Mouse (Mus musculus) forebrain, embryonic 10.5 days (tissue): ENCODE data around the gene Dixdc1. TPM values are rescaled to one million over a fixed set of nuclear protein-coding genes. Genes with fewer than 3 reads are reported as not detected.

Source experiments
- DNase-seq: peaks from one replicate; pipeline ENCODE4 v3.0.0-alpha.2; 2017; ENCODE audit warnings: low spot score; ENCODE audit errors: extremely low spot score
- H3K27ac ChIP-seq: fragments of 300-500 bp; sonication (generic); 2 replicates; pipeline ENCODE4 v1.5.1; 2016; ENCODE audit warnings: mild to moderate bottlenecking
- H3K27me3 ChIP-seq: fragments of 300-500 bp; sonication (generic); 2 replicates; pipeline ENCODE4 v1.6.1; 2016; ENCODE audit warnings: mild to moderate bottlenecking; ENCODE audit not compliant: poor library complexity, severe bottlenecking
- H3K36me3 ChIP-seq: fragments of 300-500 bp; sonication (generic); replicated peaks from 2 replicates; pipeline ENCODE4 v1.6.1; 2016; ENCODE audit warnings: mild to moderate bottlenecking, moderate library complexity
- H3K4me1 ChIP-seq: fragments of 300-500 bp; sonication (generic); 2 replicates; pipeline ENCODE4 v1.6.1; 2016
- H3K4me3 ChIP-seq: fragments of 300-500 bp; sonication (generic); 2 replicates; pipeline ENCODE4 v1.5.1; 2016; ENCODE audit warnings: mild to moderate bottlenecking, moderate library complexity
- H3K9me3 ChIP-seq: fragments of 300-500 bp; sonication (generic); 2 replicates; pipeline ENCODE4 v1.6.1; 2016; ENCODE audit warnings: mild to moderate bottlenecking, moderate library complexity
- WGBS: fragments of 180-500 bp; shearing (Covaris S2); methylation state at CpG from one replicate; pipeline ENCODE4 v1.1.7; 2016; 5-methylcytosine and 5-hydroxymethylcytosine counted together
- polyA plus RNA-seq: library from polyadenylated mRNA; unstranded; fragments of >200 nt; fragmentation: Nextera tagmentation; extraction: Ambion mirVana; gene quantifications from 2 replicates; pipeline ENCODE4 v1.2.1, GENCODE M21; 2016

The Dixdc1 gene
- polyA plus RNA-seq, 1 experiment from 2014 or later, result 22.2 TPM

- Histone ChIP-seq H3K4me1 (no peaks in the 10 kb centered on the region), H3K27ac (no peak overlapping the region), H3K4me3 (no peak overlapping the region), H3K9me3 (no peaks in the 10 kb centered on the region), H3K36me3 (peaks cover 31% of the 10 kb centered on the region), H3K27me3 (no peaks in the 10 kb centered on the region)
- no peak for DNase-seq
- 82% methylated on average over 4 of the region's 4 CpGs for WGBS
Observed at GRCm38 (mm10) chr9:50711337-50711736, 28.0 kb downstream of the Dixdc1 start.

GRCm38 (mm10) chr9:50709108-50709507 is 30.2 kb downstream of the Dixdc1 start:
- Histone ChIP-seq H3K27ac (no peak overlapping the region), H3K27me3 (no peaks in the 10 kb centered on the region), H3K4me1 (peaks cover 11% of the 10 kb centered on the region; the same call in 1 of the 2 replicates), H3K4me3 (no peak overlapping the region), H3K36me3 (peaks cover 24% of the 10 kb centered on the region), H3K9me3 (no peaks in the 10 kb centered on the region)
- WGBS, result 32% methylated on average over 2 of the region's 2 CpGs
- no peak for DNase-seq

GRCm38 (mm10) chr9:50704907-50705306 is 34.4 kb downstream of the Dixdc1 start:
- peaks cover 43% of the 10 kb centered on the region for H3K36me3 ChIP-seq
- DNase-seq, result no peak
- 62% methylated on average over 6 of the region's 6 CpGs for WGBS
- H3K27ac ChIP-seq, result no peak overlapping the region
- H3K4me3 ChIP-seq, result no peak overlapping the region
- peaks cover 11% of the 10 kb centered on the region; the same call in 1 of the 2 replicates for H3K4me1 ChIP-seq
- H3K9me3 ChIP-seq, result no peaks in the 10 kb centered on the region
- peaks cover 22% of the 10 kb centered on the region for H3K27me3 ChIP-seq

GRCm38 (mm10) chr9:50700921-50701691 is 38.2 kb downstream of the Dixdc1 start:
- DNase-seq, result no peak
- Histone ChIP-seq H3K4me3 (no peak overlapping the region), H3K36me3 (peaks cover 32% of the 10 kb centered on the region), H3K9me3 (no peaks in the 10 kb centered on the region), H3K27ac (no peak overlapping the region), H3K27me3 (peaks cover 36% of the 10 kb centered on the region), H3K4me1 (peaks cover 46% of the 10 kb centered on the region)
- WGBS, result 71% methylated on average over 11 of the region's 11 CpGs

- H3K9me3 ChIP-seq, result no peaks in the 10 kb centered on the region
- H3K4me1 ChIP-seq, result peaks cover 41% of the 10 kb centered on the region
- DNase-seq, result peak; percentile 53
- H3K4me3 ChIP-seq, result peak overlapping the region; percentile 66
- peaks cover 46% of the 10 kb centered on the region for H3K27me3 ChIP-seq
- H3K27ac ChIP-seq, result peak overlapping the region; percentile 74
- 1% methylated on average over 66 of the region's 70 CpGs for WGBS
- H3K36me3 ChIP-seq, result peaks cover 42% of the 10 kb centered on the region
Observed at GRCm38 (mm10) chr9:50698418-50699409, 40.6 kb downstream of the Dixdc1 start.

- peak; percentile 67 for DNase-seq
- H3K27me3 ChIP-seq, result peaks cover 46% of the 10 kb centered on the region
- H3K4me1 ChIP-seq, result peaks cover 51% of the 10 kb centered on the region
- no peaks in the 10 kb centered on the region for H3K9me3 ChIP-seq
- peak overlapping the region; percentile 79 for H3K27ac ChIP-seq
- peaks cover 39% of the 10 kb centered on the region for H3K36me3 ChIP-seq
- 3% methylated on average over 12 of the region's 12 CpGs for WGBS
- peak overlapping the region; percentile 66 for H3K4me3 ChIP-seq
Observed at GRCm38 (mm10) chr9:50697706-50698041, 41.6 kb downstream of the Dixdc1 start.

GRCm38 (mm10) chr9:50696851-50697705 is 42.2 kb downstream of the Dixdc1 start:
- H3K27ac ChIP-seq, result peak overlapping the region; percentile 79
- WGBS, result 45% methylated on average over 12 of the region's 12 CpGs
- no peaks in the 10 kb centered on the region for H3K9me3 ChIP-seq
- no peak for DNase-seq
- H3K4me1 ChIP-seq, result peaks cover 57% of the 10 kb centered on the region
- peaks cover 46% of the 10 kb centered on the region for H3K27me3 ChIP-seq
- H3K4me3 ChIP-seq, result peak overlapping the region; percentile 66
- H3K36me3 ChIP-seq, result peaks cover 38% of the 10 kb centered on the region

GRCm38 (mm10) chr9:50695153-50695552 is 44.2 kb downstream of the Dixdc1 start:
- H3K27ac ChIP-seq, result no peak overlapping the region
- H3K9me3 ChIP-seq, result no peaks in the 10 kb centered on the region
- WGBS, result 87% methylated on average over 6 of the region's 6 CpGs
- DNase-seq, result no peak
- H3K4me1 ChIP-seq, result peaks cover 59% of the 10 kb centered on the region
- H3K27me3 ChIP-seq, result peaks cover 26% of the 10 kb centered on the region
- H3K36me3 ChIP-seq, result peaks cover 26% of the 10 kb centered on the region
- H3K4me3 ChIP-seq, result no peak overlapping the region

GRCm38 (mm10) chr9:50693631-50694030 is 45.7 kb downstream of the Dixdc1 start:
- Histone ChIP-seq H3K36me3 (peaks cover 37% of the 10 kb centered on the region), H3K4me1 (peaks cover 49% of the 10 kb centered on the region), H3K27ac (no peak overlapping the region), H3K4me3 (no peak overlapping the region), H3K9me3 (no peaks in the 10 kb centered on the region), H3K27me3 (peaks cover 13% of the 10 kb centered on the region)
- DNase-seq, result peak; percentile 47
- WGBS, result 15% methylated on average over 10 of the region's 10 CpGs

- DNase-seq, result no peak
- Histone ChIP-seq H3K27ac (no peak overlapping the region), H3K36me3 (peaks cover 41% of the 10 kb centered on the region), H3K9me3 (no peaks in the 10 kb centered on the region), H3K4me1 (peaks cover 42% of the 10 kb centered on the region), H3K27me3 (peaks cover 13% of the 10 kb centered on the region), H3K4me3 (peak overlapping the region; percentile 8; the same call in 1 of the 2 replicates)
- 20% methylated on average over 13 of the region's 13 CpGs for WGBS
Observed at GRCm38 (mm10) chr9:50692626-50693580, 46.4 kb downstream of the Dixdc1 start.

- WGBS, result 85% methylated on average over 6 of the region's 6 CpGs
- no peaks in the 10 kb centered on the region for H3K27me3 ChIP-seq
- H3K36me3 ChIP-seq, result peaks cover 69% of the 10 kb centered on the region
- no peak for DNase-seq
- H3K4me1 ChIP-seq, result peaks cover 1% of the 10 kb centered on the region
- H3K27ac ChIP-seq, result no peak overlapping the region
- H3K4me3 ChIP-seq, result no peak overlapping the region
- H3K9me3 ChIP-seq, result no peaks in the 10 kb centered on the region
Observed at GRCm38 (mm10) chr9:50686866-50687652, 52.3 kb downstream of the Dixdc1 start.
